Mouse (Mus musculus) lung, postnatal 0 days (tissue): ENCODE results near the gene Cbx1. TPM values are rescaled to one million over a fixed set of nuclear protein-coding genes. Genes with fewer than 3 reads are reported as not detected.
"Not testable (repeated sequence)": the region's sequence is repeated elsewhere in the genome, so short reads cannot be mapped to it uniquely, and the experiment has no call there.

Experiments used
- ATAC-seq: fragments of 200-750 bp; cut with Nextera tagmentation; 2 replicates; pipeline ENCODE4 v1.8.0; 2017; ENCODE audit warnings: moderate library complexity
- DNase-seq: peaks from one replicate; pipeline ENCODE4 v3.0.0-alpha.2; 2016; ENCODE audit warnings: low spot score
- H3K27ac ChIP-seq: fragments of 300-500 bp; sonication (generic); 2 replicates; pipeline ENCODE4 v1.5.1; 2014; ENCODE audit warnings: antibody characterized with exemption, mild to moderate bottlenecking, low read length, mixed read lengths
- H3K27me3 ChIP-seq: fragments of 300-500 bp; sonication (generic); replicated peaks from 2 replicates; pipeline ENCODE4 v1.6.1; 2014; ENCODE audit warnings: low read length, mixed read lengths; ENCODE audit not compliant: insufficient read depth
- H3K36me3 ChIP-seq: fragments of 300-500 bp; sonication (generic); 2 replicates; pipeline ENCODE4 v1.6.1; 2014; ENCODE audit warnings: low read length, mixed read lengths; ENCODE audit not compliant: insufficient read depth
- H3K4me1 ChIP-seq: fragments of 300-500 bp; sonication (generic); 2 replicates; pipeline ENCODE4 v1.6.1; 2014; ENCODE audit warnings: antibody characterized with exemption, low read depth, low read length, mixed read lengths; ENCODE audit not compliant: insufficient read depth
- H3K4me2 ChIP-seq: fragments of 300-500 bp; sonication (generic); replicated peaks from 2 replicates; pipeline ENCODE4 v1.6.1; 2014; ENCODE audit warnings: low read depth, mild to moderate bottlenecking, low read length, moderate library complexity, mixed read lengths
- H3K4me3 ChIP-seq: fragments of 300-500 bp; sonication (generic); 2 replicates; pipeline ENCODE4 v1.5.1; 2014; ENCODE audit warnings: low read depth, low read length
- H3K9ac ChIP-seq: fragments of 300-500 bp; sonication (generic); replicated peaks from 2 replicates; pipeline ENCODE4 v1.6.1; 2014; ENCODE audit warnings: low read depth, mild to moderate bottlenecking
- H3K9me3 ChIP-seq: fragments of 300-500 bp; sonication (generic); 2 replicates; pipeline ENCODE4 v1.6.1; 2016; ENCODE audit warnings: low read length, mixed read lengths
- CTCF ChIP-seq: IDR thresholded peaks from 2 replicates; pipeline ENCODE4 v1.5.1; 2016; ENCODE audit warnings: antibody characterized with exemption, mild to moderate bottlenecking
- EP300 ChIP-seq: IDR thresholded peaks from 2 replicates; pipeline ENCODE4 v1.6.1; 2016; ENCODE audit warnings: antibody characterized with exemption, mild to moderate bottlenecking, control low read depth
- WGBS: fragments of 180-500 bp; shearing (Covaris S2); extraction: QIAGEN DNeasy Blood & Tissue Kit; methylation state at CpG from one replicate; pipeline ENCODE4 v1.1.7; 2014; 5-methylcytosine and 5-hydroxymethylcytosine counted together
- polyA plus RNA-seq: library from polyadenylated mRNA; unstranded; fragments of >200 nt; fragmentation: Nextera tagmentation; extraction: Ambion mirVana; gene quantifications from 2 replicates; pipeline ENCODE4 v1.2.1, GENCODE M21; 2015

Cbx1 gene
- polyA plus RNA-seq, 1 experiment from 2014 or later = 48.6 TPM

GRCm38 (mm10) chr11:96808066-96808465 is 19.1 kb downstream of the Cbx1 start:
- DNase-seq (no peak), ATAC-seq (no peak)
- H3K4me3 ChIP-seq = no peak overlapping the region
- WGBS = 41% methylated on average over 1 of the region's 1 CpGs
- H3K4me1 ChIP-seq = no peaks in the 10 kb centered on the region
- TF ChIP-seq CTCF = peak; percentile 55
- TF ChIP-seq EP300 = no peak
- no peak overlapping the region for H3K9ac ChIP-seq
- peaks cover 14% of the 10 kb centered on the region for H3K36me3 ChIP-seq
- H3K27ac ChIP-seq = no peak overlapping the region
- H3K27me3 ChIP-seq = no peaks in the 10 kb centered on the region
- no peaks in the 10 kb centered on the region for H3K9me3 ChIP-seq
- no peak overlapping the region for H3K4me2 ChIP-seq

GRCm38 (mm10) chr11:96809562-96810235 is 20.8 kb downstream of the Cbx1 start:
- no peak overlapping the region for H3K4me2 ChIP-seq
- 84% methylated on average over 6 of the region's 6 CpGs for WGBS
- DNase-seq (no peak), ATAC-seq (no peak)
- no peak overlapping the region for H3K27ac ChIP-seq
- H3K27me3 ChIP-seq = no peaks in the 10 kb centered on the region
- H3K9me3 ChIP-seq = no peaks in the 10 kb centered on the region
- peaks cover 10% of the 10 kb centered on the region for H3K36me3 ChIP-seq
- no peak for TF ChIP-seq EP300
- no peak for TF ChIP-seq CTCF
- H3K4me3 ChIP-seq = no peak overlapping the region
- H3K4me1 ChIP-seq = no peaks in the 10 kb centered on the region
- no peak overlapping the region for H3K9ac ChIP-seq

- not testable (repeated sequence) for H3K27me3 ChIP-seq
- WGBS = 73% methylated on average over 1 of the region's 1 CpGs
Observed at GRCm38 (mm10) chr11:96811188-96811587, 22.3 kb downstream of the Cbx1 start.

GRCm38 (mm10) chr11:96813455-96813854 is 24.5 kb downstream of the Cbx1 start:
- Histone ChIP-seq H3K27me3 (no peaks in the 10 kb centered on the region), H3K4me2 (no peak overlapping the region), H3K4me3 (no peak overlapping the region), H3K36me3 (peaks cover 22% of the 10 kb centered on the region), H3K4me1 (no peaks in the 10 kb centered on the region), H3K27ac (no peak overlapping the region), H3K9me3 (no peaks in the 10 kb centered on the region), H3K9ac (no peak overlapping the region)
- DNase-seq (no peak), ATAC-seq (no peak)
- 81% methylated on average over 4 of the region's 4 CpGs for WGBS
- TF ChIP-seq CTCF = no peak

More at GRCm38 (mm10) chr11:96811188-96811587, 22.3 kb downstream of the Cbx1 start:
- H3K4me2 ChIP-seq, ATAC-seq, H3K9ac ChIP-seq, H3K4me3 ChIP-seq, H3K9me3 ChIP-seq, H3K27ac ChIP-seq, DNase-seq, H3K4me1 ChIP-seq: not testable (repeated sequence)
- peaks cover 13% of the 10 kb centered on the region for H3K36me3 ChIP-seq

- no peak overlapping the region for H3K4me2 ChIP-seq
- H3K9me3 ChIP-seq = no peaks in the 10 kb centered on the region
- H3K36me3 ChIP-seq = peaks cover 23% of the 10 kb centered on the region
- TF ChIP-seq EP300 = no peak
- TF ChIP-seq CTCF = no peak
- no peak overlapping the region for H3K4me3 ChIP-seq
- H3K27ac ChIP-seq = no peak overlapping the region
- no peak for DNase-seq
- H3K4me1 ChIP-seq = no peaks in the 10 kb centered on the region
- WGBS = 87% methylated on average over 5 of the region's 5 CpGs
- H3K9ac ChIP-seq = no peak overlapping the region
- no peaks in the 10 kb centered on the region for H3K27me3 ChIP-seq
- no peak for ATAC-seq
Observed at GRCm38 (mm10) chr11:96813920-96814319, 25.0 kb downstream of the Cbx1 start.

- Histone ChIP-seq H3K9ac (no peak overlapping the region), H3K27me3 (no peaks in the 10 kb centered on the region), H3K4me3 (no peak overlapping the region), H3K4me2 (no peak overlapping the region), H3K9me3 (no peaks in the 10 kb centered on the region), H3K4me1 (no peaks in the 10 kb centered on the region), H3K27ac (no peak overlapping the region), H3K36me3 (peaks cover 25% of the 10 kb centered on the region)
- WGBS = 73% methylated on average over 2 of the region's 2 CpGs
- no peak for ATAC-seq
- DNase-seq = no peak
- TF ChIP-seq EP300 (no peak), CTCF (no peak)
Observed at GRCm38 (mm10) chr11:96814443-96814842, 25.5 kb downstream of the Cbx1 start.

GRCm38 (mm10) chr11:96815895-96816294 is 27.0 kb downstream of the Cbx1 start:
- Histone ChIP-seq H3K4me2 (no peak overlapping the region), H3K9me3 (no peaks in the 10 kb centered on the region), H3K36me3 (peaks cover 31% of the 10 kb centered on the region), H3K4me3 (no peak overlapping the region), H3K27ac (no peak overlapping the region), H3K27me3 (no peaks in the 10 kb centered on the region), H3K9ac (no peak overlapping the region), H3K4me1 (no peaks in the 10 kb centered on the region)
- DNase-seq = no peak
- 98% methylated on average over 2 of the region's 2 CpGs for WGBS
- ATAC-seq = no peak
- no peak for TF ChIP-seq EP300
- TF ChIP-seq CTCF = no peak
